Mouse (Mus musculus): ENCODE data around the gene Lbhd1.
"Not testable (repeated sequence)": the region's sequence is repeated elsewhere in the genome, so short reads cannot be mapped to it uniquely, and the experiment has no call there.

Lbhd1 gene

DNA sequence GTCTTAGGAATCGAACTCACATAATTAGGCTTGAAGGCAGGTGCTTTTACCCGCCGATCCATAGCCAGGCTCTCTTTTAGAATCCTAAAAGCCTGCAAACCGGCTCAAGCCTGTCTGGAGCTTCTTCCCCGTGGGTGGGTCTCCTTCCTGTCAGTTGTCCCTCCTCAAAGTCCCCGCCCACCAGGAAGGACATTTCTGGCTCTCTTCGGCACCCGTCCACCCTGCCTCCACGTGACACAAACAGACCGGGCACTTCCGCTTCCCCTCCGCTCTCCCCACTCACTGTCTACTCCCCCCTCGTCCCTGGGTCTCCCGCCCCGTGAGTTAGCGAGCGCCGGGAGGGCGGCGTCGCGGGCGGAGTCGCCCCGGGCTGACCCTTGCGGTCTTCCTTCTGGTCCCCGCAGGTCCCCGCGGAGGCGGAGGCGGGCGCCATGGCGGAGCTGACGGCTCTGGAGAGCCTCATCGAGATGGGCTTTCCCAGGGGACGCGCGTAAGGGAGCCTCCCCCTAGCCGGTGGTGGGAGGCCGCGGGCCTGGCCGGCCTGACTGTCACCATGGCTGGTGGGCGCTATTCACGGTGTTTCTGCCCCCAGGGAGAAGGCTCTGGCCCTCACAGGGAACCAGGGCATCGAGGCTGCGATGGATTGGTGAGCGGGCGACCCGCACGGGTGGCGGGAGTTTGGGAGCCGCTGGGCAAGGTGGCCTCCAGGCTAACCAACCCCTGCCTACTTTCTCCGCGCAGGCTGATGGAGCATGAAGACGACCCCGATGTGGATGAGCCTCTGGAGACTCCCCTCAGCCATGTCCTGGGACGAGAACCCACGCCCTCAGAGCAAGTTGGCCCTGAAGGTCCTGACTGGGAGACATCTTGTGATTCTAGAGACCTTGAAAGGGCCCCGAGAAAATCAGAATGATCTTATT is 12.0 kb upstream of the Lbhd1 start, which contains the start of gene Ubxn1:
Gene Ubxn1 (plus strand): TSS at position 230 of the 920 bp plus-strand sequence.
- DNase-seq (ENCODE audit: low spot score in 2 of 2), result peak; percentile 98

DNA sequence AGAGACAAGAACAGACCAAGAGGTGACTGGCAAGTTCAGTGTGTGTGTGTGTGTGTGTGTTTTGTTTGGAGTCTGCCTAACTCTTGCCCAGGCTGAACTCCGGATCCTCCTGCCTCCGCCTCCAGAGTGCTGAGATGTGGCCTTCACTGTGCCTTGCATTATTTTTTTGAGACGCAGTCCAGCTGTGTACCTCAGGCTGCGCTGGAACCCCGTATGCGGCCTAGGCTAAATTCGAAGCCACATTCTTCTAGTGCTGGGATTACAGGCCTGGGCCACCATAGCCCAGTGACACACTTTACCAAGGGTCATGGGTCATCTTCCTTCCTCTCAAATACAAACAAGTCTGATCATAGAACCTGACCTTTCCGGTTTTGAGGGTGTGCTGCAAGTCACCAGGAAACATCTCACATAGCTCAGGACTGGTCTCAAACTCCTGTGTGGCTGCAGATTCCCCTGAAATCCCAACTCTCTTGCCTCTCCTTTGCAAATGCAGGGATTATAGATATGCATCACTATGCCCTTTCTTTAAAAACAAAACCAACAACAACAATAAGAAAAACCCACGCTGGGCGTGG is 11.2 kb upstream of the Lbhd1 start:
- no peak for DNase-seq (ENCODE audit: low spot score in 2 of 2)

DNA sequence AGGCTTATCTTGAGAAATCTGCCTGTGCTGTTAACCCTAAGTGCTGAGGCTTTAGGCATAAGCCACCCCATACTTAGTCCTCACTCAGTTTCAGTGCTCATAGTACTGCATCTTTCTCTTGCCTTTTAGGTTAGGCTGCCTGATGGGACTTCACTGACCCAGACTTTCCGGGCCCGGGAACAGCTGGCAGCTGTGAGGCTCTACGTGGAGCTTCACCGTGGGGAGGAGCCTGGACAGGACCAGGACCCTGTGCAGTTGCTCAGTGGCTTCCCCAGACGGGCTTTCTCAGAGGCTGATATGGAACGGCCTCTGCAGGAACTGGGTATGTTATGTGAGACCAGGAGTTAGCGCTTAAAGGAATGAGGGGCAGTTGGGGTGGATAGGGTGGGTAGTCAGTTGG is 8.5 kb upstream of the Lbhd1 start:
- DNase-seq (ENCODE audit: low spot score in 2 of 2), result no peak

DNA sequence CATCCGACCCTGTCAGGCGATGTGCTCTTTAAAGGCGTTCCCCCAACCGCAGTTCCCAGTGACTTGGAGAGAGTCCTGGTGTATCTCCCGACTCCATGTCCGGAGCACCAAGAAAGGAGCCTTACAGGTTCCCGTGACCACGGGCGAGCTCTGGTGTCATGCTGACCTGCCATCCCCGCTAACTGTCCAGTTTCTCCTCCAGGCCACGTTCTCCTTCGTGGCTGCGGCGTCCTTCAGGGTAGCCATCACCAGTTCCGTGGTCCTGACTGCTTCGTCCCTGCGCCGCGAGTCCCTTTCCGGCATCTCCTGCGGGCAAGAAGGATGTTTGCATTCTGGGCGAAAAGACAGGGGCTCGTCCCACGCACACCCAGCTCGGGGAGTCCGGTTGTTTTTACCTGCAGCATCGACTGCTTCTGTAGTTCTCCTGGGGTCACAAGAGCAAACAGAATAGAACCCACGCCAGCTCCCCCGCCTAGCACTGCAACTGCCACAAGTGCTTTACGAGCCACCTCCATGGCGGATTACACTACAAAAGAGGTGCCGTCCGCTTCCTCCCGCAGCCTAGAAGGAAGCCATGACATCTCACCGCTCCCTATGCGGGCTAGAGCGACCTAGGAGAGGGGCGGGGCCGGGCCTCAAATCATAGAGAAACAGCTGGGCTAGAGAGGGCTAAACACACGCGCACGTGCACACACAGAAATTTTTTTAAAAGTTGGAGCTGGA is 3.1 kb upstream of the Lbhd1 start, which contains the start of gene Uqcc3:
Gene Uqcc3 (minus strand): TSS at position 613 of the 723 bp plus-strand sequence.
- peak; percentile 78 to 86 for DNase-seq (ENCODE audit: low spot score in 2 of 2)

DNA sequence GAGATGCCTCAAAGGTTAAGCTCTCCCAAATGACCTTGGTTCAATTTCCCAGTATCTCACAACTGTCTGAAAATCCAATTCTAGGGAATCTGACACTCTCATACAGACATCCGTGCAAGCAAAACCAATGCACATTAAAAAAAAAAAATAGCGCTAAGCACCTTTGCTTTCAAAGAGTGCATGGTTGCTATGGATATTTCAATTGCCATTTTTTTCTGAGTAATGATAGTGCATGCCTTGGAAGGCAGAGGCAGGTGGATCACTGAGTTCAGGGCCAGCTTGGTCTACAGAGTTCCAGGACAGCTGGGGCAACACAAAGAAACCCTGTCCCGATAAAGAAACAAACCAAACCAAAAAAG is 2.5 kb upstream of the Lbhd1 start:
- DNase-seq (ENCODE audit: low spot score in 2 of 2), result no peak

DNA sequence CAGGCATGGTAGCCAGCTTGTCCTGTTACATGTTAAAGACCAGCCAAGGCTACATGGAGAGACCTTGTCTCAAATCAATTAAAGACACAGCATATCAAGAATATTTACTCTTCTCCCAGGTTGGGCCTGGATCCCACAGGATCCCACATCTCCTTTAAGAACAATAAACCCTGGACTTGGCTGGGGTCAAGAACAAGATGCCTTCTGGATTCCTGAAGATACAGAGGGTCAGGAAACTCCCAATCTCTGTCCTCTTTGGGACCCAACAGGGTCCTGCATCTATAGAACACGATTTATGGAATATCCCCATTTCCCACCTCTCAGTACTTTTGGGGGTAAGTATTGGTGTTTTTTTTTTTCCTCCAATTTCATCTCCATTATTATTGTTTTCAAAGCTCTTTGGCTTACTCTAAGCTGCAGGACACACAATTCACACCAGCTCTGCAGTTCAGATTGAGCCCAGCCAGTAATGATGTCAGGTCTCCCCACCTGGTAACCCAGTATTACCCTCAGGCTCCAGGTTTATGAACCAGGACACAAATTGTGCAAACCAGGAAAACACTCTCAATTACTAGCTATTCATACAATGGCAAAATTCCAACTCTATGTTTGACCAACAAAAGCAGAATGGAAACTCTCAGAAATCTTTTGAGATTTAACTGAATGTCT is 3.5 kb downstream of the Lbhd1 start:
- DNase-seq (ENCODE audit: low spot score in 2 of 2), result no peak

DNA sequence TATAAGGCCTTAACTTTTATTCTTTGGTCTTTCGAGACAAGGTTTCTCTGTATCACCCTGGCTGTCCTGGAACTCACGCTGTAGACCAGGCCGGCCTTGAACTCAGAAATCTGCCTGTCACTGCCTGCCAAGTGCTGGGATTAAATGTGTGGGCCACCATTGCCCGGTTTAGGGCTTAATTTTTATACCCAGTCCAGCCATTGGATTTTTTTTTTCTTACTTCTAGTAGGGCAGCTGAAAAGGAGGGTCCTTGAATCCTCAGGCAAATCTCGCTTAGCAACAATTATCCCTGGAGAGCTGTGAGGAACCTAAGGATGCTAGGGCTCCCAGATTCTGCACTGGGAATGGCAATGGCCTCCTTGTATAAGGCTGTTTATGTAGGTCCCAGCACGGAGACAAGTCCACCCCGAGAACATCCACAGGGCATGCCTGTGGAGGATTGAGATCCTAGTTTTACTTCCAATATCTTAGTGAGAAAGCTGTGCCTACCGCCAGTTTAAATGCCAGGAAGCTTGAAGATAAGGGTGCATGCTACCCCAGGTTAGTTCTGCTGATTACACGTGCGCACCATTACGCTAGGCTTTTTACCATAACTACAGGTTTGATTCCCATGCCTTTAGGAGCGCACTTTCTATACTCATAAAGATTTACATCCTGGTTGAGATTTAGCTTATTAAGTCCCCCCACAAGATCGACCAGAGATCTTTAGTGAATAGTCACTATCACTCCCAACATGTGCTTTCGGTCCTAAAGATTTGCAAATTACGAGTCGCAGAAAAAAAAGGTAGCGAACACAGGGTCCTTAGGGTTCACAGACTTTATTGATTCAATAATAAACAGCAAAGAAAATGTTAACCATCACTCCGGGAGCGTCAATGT is 4.3 kb downstream of the Lbhd1 start:
- no peak for DNase-seq (ENCODE audit: low spot score in 2 of 2)

DNA sequence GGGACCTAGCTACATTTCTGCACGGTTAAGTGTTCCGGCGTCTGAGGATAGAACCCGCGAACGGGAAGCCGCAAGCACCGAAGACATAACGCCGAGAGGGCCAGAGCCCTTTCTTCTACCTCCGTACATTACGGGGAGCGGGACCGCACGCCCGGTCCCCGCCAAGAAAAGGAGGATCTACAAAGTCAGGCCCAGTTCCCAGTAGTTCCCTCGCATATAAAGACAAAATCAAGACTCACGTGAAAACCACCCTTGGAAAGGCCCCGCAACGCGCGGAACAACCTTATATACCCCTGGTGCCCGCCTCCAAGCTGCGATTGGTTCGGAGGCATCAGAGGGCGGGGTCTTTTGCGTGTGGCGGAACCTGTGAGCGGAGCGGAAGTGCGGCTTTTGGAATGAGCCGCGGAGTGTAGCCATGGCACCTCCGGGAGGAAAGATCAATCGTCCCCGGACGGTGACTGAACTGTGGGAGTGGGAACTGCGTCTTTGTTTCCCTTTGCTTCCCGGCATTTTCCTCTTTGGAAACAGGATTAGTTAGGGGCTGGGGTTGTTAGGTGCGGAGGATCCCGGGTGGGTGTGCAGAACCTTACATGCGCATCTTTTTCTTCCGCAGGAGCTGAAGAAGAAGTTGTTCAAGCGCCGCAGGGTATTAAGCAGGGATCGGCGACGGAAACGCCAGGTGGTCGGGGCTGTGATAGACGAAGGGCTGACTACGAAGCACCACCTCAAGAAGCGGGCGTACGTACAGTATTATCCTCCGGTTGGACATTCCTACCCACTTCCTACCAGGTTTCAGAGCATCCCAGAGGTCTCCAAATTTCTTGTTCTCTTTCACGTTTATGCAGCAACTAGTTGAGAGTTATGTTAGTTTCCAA is 5.2 kb downstream of the Lbhd1 start, which contains the start of the genes 1810009A15Rik and Gm49416:
Gene 1810009A15Rik (plus strand): TSS at position 343 of the 875 bp plus-strand sequence.
Gene Gm49416 (plus strand): TSS at position 416 of the 875 bp plus-strand sequence.
- DNase-seq (ENCODE audit: low spot score in 2 of 2), result peak; percentile 80 to 92

DNA sequence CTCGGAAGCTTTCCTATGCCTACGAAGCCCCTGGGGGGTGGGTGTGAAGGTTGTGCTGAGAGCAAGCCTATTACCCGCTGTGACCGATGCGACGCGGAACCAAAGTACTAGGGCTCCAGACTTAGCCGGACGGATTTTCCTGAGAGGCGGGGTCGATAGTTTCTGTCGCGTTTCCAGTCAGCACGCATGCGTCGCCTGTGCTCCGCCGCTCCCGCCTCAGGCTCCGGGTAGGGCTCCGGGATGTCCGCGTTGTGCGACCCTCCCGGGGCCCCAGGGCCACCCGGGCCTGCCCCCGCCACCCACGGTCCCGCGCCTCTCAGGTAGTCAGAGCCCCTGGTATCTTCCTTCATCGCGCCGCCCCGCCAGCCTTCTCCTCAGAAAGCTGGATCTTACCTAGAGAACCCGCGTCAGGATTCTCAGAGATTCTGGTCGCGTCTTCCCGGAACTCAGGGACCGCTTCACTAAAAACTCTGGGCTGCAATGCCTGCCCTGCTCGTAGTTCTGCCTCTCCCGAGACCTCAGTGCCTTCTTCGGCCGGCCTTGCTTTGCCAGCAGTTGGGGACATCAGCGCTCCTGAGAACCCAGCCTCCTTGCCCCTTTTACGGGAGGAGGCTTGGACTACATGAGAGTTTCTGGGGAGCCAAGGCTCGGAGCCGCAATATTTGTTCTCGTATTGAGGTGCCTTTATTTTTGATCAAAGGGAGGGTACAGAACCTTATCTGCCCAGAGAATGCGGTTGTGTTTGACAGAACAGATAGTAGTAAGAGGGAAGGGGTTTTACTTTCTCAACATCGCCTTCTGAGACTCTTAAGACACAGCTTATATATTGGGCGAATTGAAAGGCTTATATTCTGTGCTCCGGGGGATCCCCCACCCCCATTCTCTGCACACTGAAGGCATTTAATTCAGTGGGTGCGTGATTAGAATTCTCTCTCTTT is 9.6 kb downstream of the Lbhd1 start, which contains the start of gene Ints5:
Gene Ints5 (plus strand): TSS at position 177 of the 938 bp plus-strand sequence.
- peak; percentile 71 to 79 for DNase-seq (ENCODE audit: low spot score in 2 of 2)

DNA sequence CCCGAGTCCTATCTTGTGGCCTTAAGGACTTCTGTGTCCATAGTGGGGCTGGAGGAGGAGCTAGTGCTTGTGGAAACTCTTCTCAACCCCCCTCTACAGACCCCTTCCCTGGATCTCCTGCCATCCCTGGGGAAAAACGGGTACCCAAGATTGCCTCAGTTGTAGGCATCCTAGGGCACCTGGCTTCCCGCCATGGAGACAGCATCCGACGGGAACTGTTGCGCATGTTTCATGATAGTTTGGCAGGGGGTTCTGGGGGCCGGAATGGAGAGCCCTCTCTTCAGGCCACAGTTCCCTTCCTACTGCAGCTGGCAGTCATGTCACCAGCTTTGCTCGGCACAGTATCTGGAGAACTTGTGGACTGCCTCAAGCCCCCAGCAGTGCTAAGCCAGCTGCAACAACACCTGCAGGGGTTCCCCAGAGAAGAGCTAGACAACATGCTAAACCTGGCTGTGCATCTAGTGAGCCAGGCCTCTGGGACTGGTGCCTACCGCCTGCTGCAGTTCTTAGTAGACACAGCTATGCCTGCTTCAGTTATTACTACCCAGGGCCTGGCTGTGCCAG is 11.9 kb downstream of the Lbhd1 start:
- DNase-seq (ENCODE audit: low spot score in 2 of 2), result no peak

DNA sequence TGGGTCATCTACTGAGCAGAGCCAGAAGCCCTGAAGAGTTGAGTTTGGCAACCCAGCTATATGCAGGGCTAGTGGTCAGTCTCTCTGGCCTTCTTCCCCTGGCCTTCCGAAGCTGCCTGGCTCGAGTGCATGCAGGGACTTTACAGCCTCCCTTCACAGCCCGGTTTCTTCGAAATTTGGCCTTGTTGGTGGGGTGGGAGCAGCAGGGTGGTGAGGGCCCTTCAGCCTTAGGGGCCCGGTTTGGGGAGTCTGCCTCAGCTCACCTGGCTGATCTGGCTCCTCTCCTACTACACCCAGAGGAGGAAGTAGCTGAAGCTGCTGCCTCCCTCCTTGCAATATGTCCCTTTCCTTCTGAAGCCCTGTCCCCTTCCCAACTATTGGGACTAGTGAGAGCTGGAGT is 12.7 kb downstream of the Lbhd1 start:
- DNase-seq (ENCODE audit: low spot score in 2 of 2), result not testable (repeated sequence)

DNA sequence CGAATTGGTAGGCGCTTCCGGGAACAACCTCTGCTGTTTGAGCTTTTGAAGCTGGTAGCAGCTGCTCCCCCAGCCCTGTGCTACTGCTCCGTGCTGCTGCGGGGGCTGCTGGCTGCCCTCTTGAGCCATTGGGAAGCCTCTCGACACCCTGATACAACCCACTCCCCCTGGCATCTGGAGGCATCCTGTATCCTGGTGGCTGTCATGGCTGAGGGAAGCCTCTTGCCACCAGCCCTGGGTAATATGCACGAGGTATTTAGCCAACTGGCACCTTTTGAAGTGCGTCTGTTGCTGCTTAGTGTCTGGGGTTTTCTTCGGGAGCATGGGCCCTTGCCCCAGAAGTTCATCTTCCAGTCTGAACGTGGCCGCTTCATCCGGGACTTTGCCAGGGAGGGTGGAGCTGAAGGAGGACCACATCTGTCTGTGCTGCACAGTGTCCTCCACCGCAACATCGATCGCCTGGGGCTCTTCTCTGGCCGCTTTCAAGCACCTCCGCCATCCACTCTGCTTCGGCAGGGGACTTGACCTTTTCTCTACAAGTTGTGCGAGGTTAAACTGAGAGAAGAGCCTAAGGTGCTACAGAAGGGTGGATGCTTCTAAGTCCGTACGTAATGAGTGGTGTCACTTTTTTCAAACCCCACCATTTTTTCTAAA is 13.8 kb downstream of the Lbhd1 start:
- not testable (repeated sequence) for DNase-seq (ENCODE audit: low spot score in 2 of 2)

DNA sequence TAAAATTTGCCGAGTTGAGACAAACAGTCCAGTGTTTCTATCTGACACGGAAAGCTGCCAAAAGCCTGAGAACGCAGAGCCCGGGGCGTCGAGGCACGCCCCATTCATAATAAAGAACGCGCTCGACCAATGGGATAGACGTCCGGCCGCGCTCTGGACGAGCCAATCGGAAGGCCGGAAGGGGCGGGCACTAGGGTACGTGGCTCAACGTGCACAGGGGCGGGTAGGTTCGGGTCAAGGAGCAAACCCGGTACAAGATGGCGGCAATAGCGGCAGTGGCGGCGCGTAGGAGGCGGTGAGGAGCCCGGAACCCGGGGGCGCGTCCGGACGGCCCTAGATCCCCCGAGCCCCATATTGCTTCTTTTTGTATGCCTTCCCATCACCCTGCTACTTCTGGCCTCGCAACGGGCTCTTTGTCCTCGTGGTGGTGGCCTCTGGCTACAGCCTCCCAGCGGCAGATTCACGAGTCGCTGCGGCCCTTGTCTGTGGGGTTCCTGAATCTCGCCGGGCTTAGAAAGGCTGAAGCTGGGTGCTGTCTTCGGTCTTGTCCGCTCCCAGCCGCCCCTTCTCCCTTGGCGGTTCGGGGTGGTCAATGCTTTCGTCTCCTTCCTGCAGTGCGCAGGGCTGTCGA is 14.4 kb downstream of the Lbhd1 start, which contains the start of gene Ganab:
Gene Ganab (plus strand): TSS at position 207 of the 631 bp plus-strand sequence.
- DNase-seq (ENCODE audit: low spot score in 2 of 2), result peak; percentile 89 to 95

DNA sequence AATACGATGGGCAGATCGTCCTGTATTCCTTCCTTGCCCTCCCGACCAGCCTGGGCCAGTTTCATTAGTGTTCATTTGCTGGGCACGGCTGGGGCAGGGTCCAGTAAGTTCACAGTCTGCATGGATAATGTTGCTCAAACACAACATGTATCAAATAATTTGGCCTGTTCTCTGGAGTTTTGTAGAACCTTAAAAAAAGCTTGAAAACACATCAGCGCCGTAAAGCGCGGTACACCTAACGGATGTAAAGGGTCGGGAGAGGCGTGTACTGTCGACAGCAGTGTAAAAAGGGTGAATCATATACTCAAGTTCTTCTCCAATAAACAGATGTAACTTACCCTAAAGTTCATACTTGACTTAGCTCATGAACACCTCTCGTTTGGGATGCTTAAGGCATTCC is 15.0 kb downstream of the Lbhd1 start:
- DNase-seq (ENCODE audit: low spot score in 2 of 2), result no peak

DNA sequence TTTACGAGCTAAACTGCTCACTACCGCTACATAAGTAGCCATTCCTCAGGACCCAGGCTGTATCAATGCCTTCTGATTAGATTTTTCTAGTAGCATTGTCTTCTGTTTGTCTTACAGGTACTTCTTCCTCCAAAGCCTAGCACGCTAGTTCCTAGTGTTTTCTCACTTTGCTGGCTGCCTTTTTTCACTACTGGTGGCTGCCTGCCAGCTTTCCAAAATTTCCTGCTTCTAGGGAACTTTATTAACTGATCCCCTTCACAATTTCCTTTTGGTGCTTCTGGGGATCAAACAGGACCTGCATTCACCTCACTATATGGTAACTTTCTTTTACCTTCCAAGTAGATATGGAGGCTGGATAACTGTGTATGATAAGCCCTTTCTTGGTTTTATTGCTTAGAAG is 15.5 kb downstream of the Lbhd1 start:
- no peak for DNase-seq (ENCODE audit: low spot score in 2 of 2)

DNA sequence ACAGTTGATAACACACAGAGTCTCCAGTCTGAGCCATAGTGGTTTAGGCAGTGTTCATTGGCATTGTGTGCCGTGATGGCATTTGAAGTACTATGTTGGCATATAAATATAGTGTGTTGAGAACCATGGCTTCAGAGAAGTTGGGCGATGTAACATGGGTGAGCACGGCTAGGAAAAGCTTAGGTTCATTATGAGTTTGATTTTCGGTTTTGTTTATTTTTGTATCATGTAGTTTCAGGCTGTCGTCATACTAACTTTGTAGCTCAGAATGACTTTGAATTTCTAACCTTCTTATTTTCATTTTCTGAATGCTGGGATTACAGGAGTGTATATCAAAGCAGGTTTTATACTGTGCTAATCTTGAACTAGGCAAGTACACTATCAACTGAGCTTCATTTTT is 19.9 kb downstream of the Lbhd1 start:
- DNase-seq (ENCODE audit: low spot score in 2 of 2), result no peak

DNA sequence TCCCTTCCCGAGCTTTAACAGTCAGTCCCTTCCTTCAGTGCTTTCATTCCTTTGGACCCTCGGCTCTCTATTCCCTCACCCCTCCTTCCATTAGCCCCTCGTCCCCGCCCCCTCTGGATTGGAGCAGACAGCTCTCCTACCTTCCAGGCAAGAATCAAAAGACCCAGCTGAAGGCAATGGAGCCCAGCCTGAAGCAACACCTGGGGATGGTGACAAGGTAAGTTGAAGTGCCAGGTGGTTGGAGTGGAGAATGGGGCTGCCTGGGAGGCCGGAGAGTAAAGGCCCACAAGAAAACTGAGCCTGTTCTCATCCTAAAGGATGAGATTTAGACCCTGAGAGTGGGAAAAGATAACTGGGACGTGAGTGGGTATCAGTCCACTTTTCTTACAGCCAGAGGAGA is 25.0 kb downstream of the Lbhd1 start:
- DNase-seq (ENCODE audit: low spot score in 2 of 2), result no peak

Data from urinary bladder, adult 18-20 months (tissue).